ENCODE assay signal across 7 mouse cellular contexts in genomic region chr12:115872451-115872850, GRCm38 (mm10).
DNase-seq lines count a peak whose midpoint lies in the region; ATAC-seq lines count a peak whose summit lies in the region.

No protein-coding gene starts in this region.

- DNase-seq in 416B (ENCODE audit: low read depth): peak; percentile 44

- ATAC-seq in CD4-positive, CD25-positive, alpha-beta regulatory T cell, adult 4 months: peak; percentile 81
- peak; percentile 81 for ATAC-seq in activated CD4-positive, CD25-positive, alpha-beta regulatory T cell, adult 4 months
- peak; percentile 97 for ATAC-seq in granulocyte monocyte progenitor cell, adult 5-6 weeks (replicated peaks; ENCODE audit: poor library complexity, severe bottlenecking)
- ATAC-seq in inflammation-experienced regulatory T-cells, adult 6 months: peak; percentile 75
- peak; percentile 98 for ATAC-seq in megakaryocyte, adult 5-6 weeks (ENCODE audit: poor library complexity, severe bottlenecking)
- peak; percentile 97 for ATAC-seq in megakaryocyte-erythroid progenitor cell, adult 5-6 weeks (replicated peaks; ENCODE audit: low FRiP score, low TSS enrichment, poor library complexity, severe bottlenecking)

Comparison
In these comparisons a context has a peak if more than half of its experiments do, and no peak if none do; other contexts are left out.
1. Peak in every context shown above with its lines: DNase-seq and ATAC-seq.